Mouse (Mus musculus) lung, postnatal 0 days (tissue): Measurements from ENCODE around the gene Fry.

ENCODE experiments used
- CTCF ChIP-seq: IDR thresholded peaks from 2 replicates; pipeline ENCODE4 v1.5.1; 2016; ENCODE audit warnings: antibody characterized with exemption, mild to moderate bottlenecking
- EP300 ChIP-seq: IDR thresholded peaks from 2 replicates; pipeline ENCODE4 v1.6.1; 2016; ENCODE audit warnings: antibody characterized with exemption, mild to moderate bottlenecking, control low read depth

DNA sequence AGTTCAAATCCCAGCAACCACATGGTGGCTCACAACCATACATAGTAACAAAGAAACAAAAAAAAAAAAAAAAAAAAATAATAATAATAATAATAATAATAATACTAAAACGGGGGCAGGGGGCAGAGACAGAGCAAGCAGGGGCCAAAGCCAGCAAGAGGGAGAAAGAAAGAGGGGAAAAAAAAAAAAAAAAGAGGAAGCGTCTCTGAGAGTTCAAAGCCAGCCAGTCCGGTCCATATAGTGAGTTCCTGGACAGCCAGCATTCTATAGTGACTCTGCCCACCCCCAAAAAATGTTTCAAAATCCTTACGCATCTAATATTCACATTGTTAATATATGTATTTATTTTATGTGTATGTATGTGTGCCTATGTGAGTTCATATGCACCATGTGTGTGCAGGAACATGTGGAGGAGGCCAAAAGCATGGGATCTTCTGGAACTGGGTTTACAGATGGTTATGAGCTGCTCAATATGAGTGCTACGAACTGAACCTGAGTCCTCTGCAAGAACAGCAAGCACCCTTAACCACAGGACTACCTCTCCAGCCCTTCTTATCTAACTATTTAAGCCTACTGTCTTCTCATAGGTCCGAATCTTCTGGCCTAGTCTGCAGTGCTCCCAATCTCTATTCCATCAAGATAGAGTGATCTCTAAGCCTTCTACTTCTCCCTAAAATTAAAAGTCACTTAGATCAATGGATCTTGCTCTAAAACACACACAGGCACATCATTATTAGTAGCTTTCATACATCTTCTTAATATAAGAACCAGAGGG is 392.2 kb downstream of the Fry start:
- TF ChIP-seq EP300 (no peak), CTCF (no peak)
